Mouse (Mus musculus) left cerebral cortex, postnatal 10 days (tissue): ENCODE results near the gene Emcn. TPM values are rescaled to one million over a fixed set of nuclear protein-coding genes. Genes with fewer than 3 reads are reported as not detected.

Experiments
- DNase-seq, 2 experiments: peaks; one replicate each; pipeline ENCODE4 v3.0.0; 2021 to 2022; ENCODE audit warnings: low spot score in 2 of 2, mixed read lengths in 1 of 2; ENCODE audit errors: extremely low spot score in 1 of 2
- intact Hi-C: fragments of 180-260 bp; cut with DNase I; formaldehyde crosslinking; loops from one replicate; pipeline ENCODE4 v1.15.1; 2025
- total RNA-seq, 2 experiments: library from RNA; stranded (reverse); gene quantifications; 2 replicates each; pipeline ENCODE4 v1.2.3; 2021

Emcn gene
- 1 to 10 TPM; 5.7 to 6.3 TPM for total RNA-seq

- intact Hi-C loops = no loop called here
These were observed at the start of gene Emcn for GRCm38 (mm10) chr3:137340938-137341337. Gene Emcn, plus strand, starts transcription at chr3:137341067.

DNA sequence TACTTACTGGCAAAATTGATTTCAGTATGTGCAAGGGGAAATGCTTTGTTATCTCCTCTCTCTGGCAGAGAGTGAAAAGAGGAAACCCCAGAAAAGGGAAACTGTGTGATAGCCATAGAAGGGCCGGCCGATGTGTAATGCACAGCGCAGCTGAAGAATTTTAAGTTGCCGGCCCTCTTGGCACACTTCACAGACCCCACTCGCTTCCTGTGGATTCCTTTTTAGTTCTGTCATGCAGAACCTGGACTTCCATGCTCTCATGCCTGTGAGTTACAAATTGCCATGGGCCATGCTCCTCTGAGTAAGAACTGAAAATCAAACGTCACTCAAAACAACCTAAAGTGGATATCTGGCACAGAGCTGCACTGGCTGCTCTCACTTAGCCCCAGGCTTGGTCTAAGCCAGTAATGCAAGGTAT, 47.7 kb upstream of the Emcn start:
- intact Hi-C loops = no loop called here
- no peak for DNase-seq

More at GRCm38 (mm10) chr3:137340938-137341337, at the start of gene Emcn:
- DNase-seq = no peak

DNA sequence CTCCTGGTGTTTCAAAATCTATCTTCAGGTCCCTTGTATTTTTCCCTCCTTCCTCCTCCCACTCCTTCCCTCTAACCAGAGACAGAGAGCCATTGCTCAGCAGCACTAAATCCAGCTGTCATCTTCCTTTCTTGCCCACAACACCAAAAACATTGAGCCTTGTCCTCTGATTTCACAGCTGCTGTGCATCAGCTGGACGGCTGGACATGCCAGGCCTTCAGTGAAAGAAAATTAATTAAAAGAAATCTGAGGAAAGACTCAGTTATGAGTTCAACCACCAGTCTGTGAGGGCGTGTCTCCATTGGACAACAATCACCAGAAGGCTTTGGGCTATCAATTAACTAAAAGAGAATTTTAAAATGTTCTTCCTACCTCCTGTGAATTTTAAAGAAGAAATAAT, 42.6 kb upstream of the Emcn start:
- intact Hi-C loops = no loop called here
- no peak for DNase-seq

GRCm38 (mm10) chr3:137300210-137300609, 40.7 kb upstream of the Emcn start:
- intact Hi-C loops = no loop called here
- DNase-seq = no peak

DNA sequence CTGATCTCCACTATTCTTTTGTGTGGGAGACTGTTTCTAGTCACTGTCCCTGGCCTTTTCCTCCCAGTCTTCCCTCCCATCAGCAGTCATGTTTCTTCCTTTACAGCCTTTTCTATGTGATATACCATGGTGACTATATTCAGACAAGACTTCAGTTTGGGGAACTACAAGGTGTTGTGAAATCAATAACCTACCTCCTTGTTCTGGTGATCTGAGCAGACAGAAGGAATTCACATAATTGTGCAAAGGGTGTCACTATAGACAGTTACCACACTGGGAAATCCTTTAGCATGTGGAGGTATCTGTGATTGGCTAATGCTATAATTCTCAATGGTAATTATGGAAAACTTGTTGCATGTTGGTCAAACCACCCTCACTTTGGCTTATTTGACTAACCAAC, 39.7 kb upstream of the Emcn start:
- intact Hi-C loops = no loop called here
- DNase-seq = no peak

- intact Hi-C loops = no loop called here
- DNase-seq = no peak
These were observed 38.1 kb upstream of the Emcn start for GRCm38 (mm10) chr3:137302804-137303203.

DNA sequence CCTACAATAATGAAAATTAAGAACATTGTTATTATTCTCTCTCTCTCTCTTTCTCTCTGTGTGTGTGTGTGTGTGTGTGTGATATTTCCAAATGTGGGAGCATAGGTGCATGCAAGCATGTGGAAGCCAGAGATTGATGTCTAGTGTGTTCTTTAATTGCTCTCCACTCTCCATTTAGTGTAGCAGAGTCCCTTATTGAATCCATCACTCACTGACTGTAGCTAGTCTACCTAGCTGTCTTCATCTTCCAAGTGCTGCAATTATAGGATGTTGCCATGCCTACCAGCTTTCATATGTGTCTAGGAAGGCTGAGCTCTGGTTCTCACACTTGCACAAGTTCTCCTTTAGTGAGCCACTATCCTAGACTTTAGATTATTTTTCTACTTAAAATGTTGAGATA, 30.9 kb upstream of the Emcn start:
- intact Hi-C loops = no loop called here
- no peak for DNase-seq

DNA sequence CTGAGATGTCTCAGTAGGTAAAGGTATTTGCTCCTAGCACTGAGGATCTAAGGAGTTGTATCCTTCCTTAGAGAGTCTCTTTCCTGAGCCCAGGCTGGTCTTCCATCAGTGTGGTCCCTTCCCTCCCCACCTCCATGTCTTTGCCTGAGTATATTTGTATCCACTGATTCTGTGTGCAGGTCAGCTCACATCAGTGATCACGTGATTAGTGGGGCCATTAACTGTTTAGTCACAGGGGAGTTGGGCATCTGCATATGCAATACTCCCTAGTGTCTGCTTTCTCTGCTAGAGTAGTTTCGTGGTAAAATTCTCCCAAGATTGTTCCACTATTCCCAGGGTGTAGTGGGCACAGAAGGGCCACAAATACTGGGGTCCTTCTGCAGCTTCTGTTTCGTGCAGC, 28.3 kb upstream of the Emcn start:
- intact Hi-C loops = no loop called here
- DNase-seq = no peak

GRCm38 (mm10) chr3:137313775-137314362, 27.0 kb upstream of the Emcn start:
- intact Hi-C loops = no loop called here
- DNase-seq = no peak

- intact Hi-C loops = no loop called here
- no peak for DNase-seq
These were observed 22.5 kb upstream of the Emcn start for GRCm38 (mm10) chr3:137318371-137318770.

GRCm38 (mm10) chr3:137319950-137320349, 20.9 kb upstream of the Emcn start:
- intact Hi-C loops = no loop called here
- no peak for DNase-seq

- peak in 1 of 2 experiments; percentile 32 for DNase-seq
- intact Hi-C loops = no loop called here
These were observed 18.6 kb upstream of the Emcn start for GRCm38 (mm10) chr3:137322304-137322703.

DNA sequence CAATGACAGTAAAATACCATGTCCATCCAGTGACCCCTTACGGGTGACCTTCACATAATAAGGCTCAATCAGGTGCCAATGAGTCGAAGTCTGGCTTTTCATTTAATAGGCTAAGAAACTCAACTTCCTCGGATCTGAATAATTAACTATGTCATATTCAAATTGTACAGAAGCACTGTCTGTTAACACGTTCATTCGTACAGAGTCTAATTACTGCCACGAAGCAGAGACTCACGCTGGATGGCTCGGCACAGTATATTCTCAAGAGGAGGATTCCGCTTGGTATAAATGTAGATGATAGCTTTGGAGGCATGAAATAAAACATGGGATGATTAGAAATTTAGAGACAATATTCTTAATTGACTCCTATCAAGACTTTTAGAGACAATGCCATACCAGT, 11.0 kb upstream of the Emcn start:
- intact Hi-C loops = no loop called here

DNA sequence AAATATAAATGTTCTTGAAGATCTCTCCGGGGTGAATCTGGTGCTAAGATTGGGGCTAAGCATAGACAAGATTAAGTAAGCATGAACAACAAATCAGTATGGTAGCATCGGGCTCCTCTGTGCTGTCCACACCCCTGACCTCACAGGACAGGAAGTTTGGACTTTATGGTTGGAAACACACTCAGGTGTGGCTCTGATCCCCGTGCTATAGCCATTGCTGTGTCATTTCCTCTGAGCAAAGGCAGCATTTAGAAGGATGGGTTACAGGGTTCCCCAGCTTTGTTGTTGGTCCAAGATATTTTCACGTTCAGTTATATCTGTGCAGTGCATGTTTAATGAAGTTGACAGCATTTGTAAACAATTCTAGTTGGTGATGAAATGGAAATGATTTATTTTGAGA, 9.9 kb upstream of the Emcn start:
- DNase-seq = no peak
- intact Hi-C loops = no loop called here

More for the DNA sequence above, 11.0 kb upstream of the Emcn start:
- DNase-seq = no peak

GRCm38 (mm10) chr3:137332531-137332930, 8.3 kb upstream of the Emcn start:
- intact Hi-C loops = no loop called here
- DNase-seq = no peak

DNA sequence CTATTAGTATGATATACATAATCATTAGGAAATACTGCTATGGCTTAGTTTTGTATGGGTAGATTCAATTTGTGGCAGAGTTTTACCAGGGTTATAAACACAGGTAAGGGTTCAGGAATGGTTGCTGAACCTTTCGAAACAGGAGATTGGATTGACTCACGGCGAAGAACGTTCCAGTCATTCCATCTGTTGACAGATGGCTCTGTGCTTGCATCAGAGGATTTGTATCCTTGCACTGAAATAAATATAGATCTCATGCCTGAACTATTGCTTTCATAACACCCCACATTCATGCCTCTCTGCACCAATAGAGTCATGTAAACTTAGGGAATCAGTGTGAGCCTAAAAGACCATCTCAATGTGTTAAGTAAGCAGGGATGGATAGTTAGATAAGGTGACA, 4.9 kb upstream of the Emcn start:
- intact Hi-C loops = no loop called here
- no peak for DNase-seq

GRCm38 (mm10) chr3:137343446-137343845, 2.6 kb downstream of the Emcn start:
- no peak for DNase-seq
- intact Hi-C loops = no loop called here

- no peak for DNase-seq
- intact Hi-C loops = no loop called here
These were observed 11.0 kb downstream of the Emcn start for GRCm38 (mm10) chr3:137351882-137352281.

DNA sequence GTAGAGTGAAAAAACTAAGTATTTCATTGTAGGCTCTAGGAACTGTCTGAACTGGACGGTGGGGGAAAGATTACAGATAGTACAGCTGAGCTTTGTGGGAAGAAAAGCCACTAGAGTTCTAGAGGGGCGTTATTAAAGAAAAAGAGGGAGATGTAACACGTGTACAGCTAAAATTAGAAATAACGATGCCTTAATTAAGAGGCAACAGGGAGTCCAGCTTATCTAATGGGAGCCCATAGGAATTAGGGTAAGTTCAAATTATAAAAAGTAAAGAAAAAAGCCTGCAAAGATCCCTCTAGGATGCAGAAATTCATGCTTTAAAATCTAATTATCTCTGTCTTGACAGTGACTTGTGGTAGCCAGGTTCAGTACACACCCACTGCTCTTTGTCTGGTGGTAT, 15.8 kb downstream of the Emcn start:
- DNase-seq = no peak
- intact Hi-C loops = no loop called here

- no peak for DNase-seq
- intact Hi-C loops = no loop called here
These were observed 26.4 kb downstream of the Emcn start for GRCm38 (mm10) chr3:137367123-137367825.

DNA sequence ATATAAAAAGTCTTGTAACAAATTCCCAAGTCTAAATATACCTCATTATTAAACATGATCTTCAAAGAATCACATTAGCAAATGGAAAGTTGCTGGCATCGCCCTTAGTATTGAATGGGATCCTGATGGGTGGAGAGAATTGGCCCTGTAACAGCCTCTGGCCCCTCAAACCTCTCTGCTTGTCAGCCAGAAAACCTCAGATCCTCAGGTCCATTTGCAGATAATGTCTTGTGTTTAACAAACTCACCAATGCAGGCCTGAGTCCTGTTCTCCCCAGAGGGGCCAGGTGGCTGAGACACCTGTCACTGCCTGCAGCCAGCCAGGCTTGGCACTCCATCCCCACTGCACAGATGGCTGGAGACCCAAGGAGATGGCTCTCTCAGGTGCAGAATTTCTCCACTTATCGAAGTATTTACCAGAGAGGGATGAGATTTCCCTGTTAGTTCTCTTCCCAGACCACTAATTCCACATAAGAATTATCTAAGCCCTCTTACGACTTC, 27.0 kb downstream of the Emcn start:
- intact Hi-C loops = no loop called here
- DNase-seq = no peak
